Mouse (Mus musculus): ENCODE measurements around the gene Rmdn2. TPM values are rescaled to one million over a fixed set of nuclear protein-coding genes. Genes with fewer than 3 reads are reported as not detected.

Rmdn2 gene
- polyA plus RNA-seq, 1 experiment from 2014 or later: 4.7 TPM

DNA sequence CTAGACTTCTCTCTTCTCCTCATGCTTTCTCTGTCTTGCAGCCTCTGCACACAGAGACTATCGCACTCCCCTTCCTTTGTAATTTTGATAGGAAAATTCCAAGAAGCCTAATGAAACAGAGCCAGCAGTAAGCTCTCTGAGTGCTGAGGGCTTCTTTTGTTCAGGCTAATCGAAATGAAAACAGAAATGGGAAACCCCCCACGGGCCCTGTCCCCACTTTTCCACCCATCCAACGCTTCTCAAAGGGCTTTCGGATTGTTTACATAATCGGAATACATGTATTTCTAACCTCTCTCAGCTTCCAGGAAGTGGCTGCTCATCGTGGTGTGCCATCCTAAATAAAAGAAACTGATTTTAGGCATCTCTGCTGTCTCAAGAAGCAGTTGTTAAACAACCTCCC is 96.5 kb downstream of the Rmdn2 start:
- DNase-seq (no peak), ATAC-seq (ENCODE audit: low read depth) (no peak)

DNA sequence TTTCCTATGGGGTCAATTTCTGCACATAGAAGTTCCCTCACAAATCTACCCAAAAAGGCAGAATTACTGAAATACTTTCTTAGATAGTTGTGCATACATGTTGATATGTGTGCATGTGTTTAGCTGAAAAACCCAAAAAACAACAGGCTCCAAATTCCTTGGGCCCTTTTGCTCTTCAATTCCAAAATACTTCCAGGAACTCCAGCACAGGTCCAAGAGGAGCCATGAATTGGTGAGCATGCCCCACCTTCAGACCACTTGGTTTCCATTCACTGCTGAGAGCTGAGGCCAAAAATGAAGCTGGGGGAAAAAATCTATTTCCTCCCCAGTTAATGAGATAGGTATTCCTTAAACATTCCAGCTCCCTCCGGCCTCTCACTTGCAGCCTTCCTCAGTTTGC is 98.1 kb downstream of the Rmdn2 start:
- Histone ChIP-seq H3K9me3 (replicated peaks) (no peaks in the 10 kb centered on the region), H3K27me3 (peaks cover 50% of the 10 kb centered on the region), H3K36me3 (no peaks in the 10 kb centered on the region), H3K4me1 (replicated peaks) (peaks cover 16% of the 10 kb centered on the region), H3K4me3 (replicated peaks) (no peak overlapping the region), H3K27ac (no peak overlapping the region), H3K4me2 (no peak overlapping the region), H3K9ac (no peak overlapping the region)
- ATAC-seq (ENCODE audit: low read depth): no peak
- 31% methylated on average over 1 of the region's 1 CpGs for WGBS (ENCODE audit: insufficient replicate concordance)
- no peak for DNase-seq

More for the DNA sequence above, 96.5 kb downstream of the Rmdn2 start:
- H3K9ac ChIP-seq: no peak overlapping the region
- H3K4me2 ChIP-seq: no peak overlapping the region
- H3K9me3 ChIP-seq (replicated peaks): no peaks in the 10 kb centered on the region
- no peaks in the 10 kb centered on the region for H3K36me3 ChIP-seq
- H3K4me3 ChIP-seq (replicated peaks): no peak overlapping the region
- peaks cover 35% of the 10 kb centered on the region for H3K27me3 ChIP-seq
- peaks cover 1% of the 10 kb centered on the region; the same call in 1 of the 2 replicates for H3K4me1 ChIP-seq (replicated peaks)
- no peak overlapping the region for H3K27ac ChIP-seq
- WGBS (ENCODE audit: insufficient replicate concordance): 35% methylated on average over 7 of the region's 7 CpGs

- no peak overlapping the region for H3K4me3 ChIP-seq (replicated peaks)
- no peaks in the 10 kb centered on the region for H3K36me3 ChIP-seq
- no peak overlapping the region for H3K4me2 ChIP-seq
- peaks cover 20% of the 10 kb centered on the region for H3K4me1 ChIP-seq (replicated peaks)
- no peak overlapping the region for H3K9ac ChIP-seq
- H3K27me3 ChIP-seq: peaks cover 56% of the 10 kb centered on the region
- WGBS (ENCODE audit: insufficient replicate concordance): 17% methylated on average over 15 of the region's 15 CpGs
- H3K27ac ChIP-seq: no peak overlapping the region
- no peak for ATAC-seq (ENCODE audit: low read depth)
- DNase-seq: no peak
- H3K9me3 ChIP-seq (replicated peaks): no peaks in the 10 kb centered on the region
These were observed 98.7 kb downstream of the Rmdn2 start for GRCm38 (mm10) chr17:79710246-79710842.

- peaks cover 72% of the 10 kb centered on the region for H3K27me3 ChIP-seq
These were observed 100.3 kb downstream of the Rmdn2 start for GRCm38 (mm10) chr17:79711944-79712343.

DNA sequence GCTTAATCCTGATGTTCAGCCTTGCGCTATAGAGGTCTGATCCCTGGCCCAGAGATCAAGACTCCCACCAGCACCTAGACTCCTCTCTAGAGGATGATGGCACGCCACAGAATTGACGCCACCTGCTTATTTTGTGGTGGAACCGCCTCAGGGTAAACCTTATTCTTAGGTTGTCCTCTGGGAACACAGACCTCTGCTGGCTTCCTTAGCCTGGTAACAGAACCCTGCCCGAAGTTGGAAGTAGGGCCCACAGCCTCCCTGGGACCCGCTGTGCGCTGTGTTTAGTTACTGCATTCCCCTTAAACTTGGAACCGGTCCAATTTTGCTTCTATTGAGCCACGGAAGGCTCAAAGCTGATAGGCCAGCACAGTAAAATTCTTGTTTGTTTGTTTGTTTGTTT is 100.9 kb downstream of the Rmdn2 start:
- Histone ChIP-seq H3K36me3 (no peaks in the 10 kb centered on the region), H3K9ac (no peak overlapping the region), H3K4me3 (replicated peaks) (no peak overlapping the region), H3K27me3 (peaks cover 78% of the 10 kb centered on the region), H3K9me3 (replicated peaks) (no peaks in the 10 kb centered on the region), H3K4me2 (no peak overlapping the region), H3K4me1 (replicated peaks) (peaks cover 23% of the 10 kb centered on the region), H3K27ac (no peak overlapping the region)
- DNase-seq (no peak), ATAC-seq (ENCODE audit: low read depth) (no peak)
- WGBS (ENCODE audit: insufficient replicate concordance): 8% methylated on average over 9 of the region's 9 CpGs

More at GRCm38 (mm10) chr17:79711944-79712343, 100.3 kb downstream of the Rmdn2 start:
- no peaks in the 10 kb centered on the region for H3K36me3 ChIP-seq
- no peak for DNase-seq
- no peak overlapping the region for H3K27ac ChIP-seq
- no peak for ATAC-seq (ENCODE audit: low read depth)
- H3K4me2 ChIP-seq: no peak overlapping the region
- H3K4me3 ChIP-seq (replicated peaks): no peak overlapping the region
- 17% methylated on average over 6 of the region's 6 CpGs for WGBS (ENCODE audit: insufficient replicate concordance)
- H3K9ac ChIP-seq: no peak overlapping the region
- H3K4me1 ChIP-seq (replicated peaks): peaks cover 23% of the 10 kb centered on the region
- no peaks in the 10 kb centered on the region for H3K9me3 ChIP-seq (replicated peaks)

DNA sequence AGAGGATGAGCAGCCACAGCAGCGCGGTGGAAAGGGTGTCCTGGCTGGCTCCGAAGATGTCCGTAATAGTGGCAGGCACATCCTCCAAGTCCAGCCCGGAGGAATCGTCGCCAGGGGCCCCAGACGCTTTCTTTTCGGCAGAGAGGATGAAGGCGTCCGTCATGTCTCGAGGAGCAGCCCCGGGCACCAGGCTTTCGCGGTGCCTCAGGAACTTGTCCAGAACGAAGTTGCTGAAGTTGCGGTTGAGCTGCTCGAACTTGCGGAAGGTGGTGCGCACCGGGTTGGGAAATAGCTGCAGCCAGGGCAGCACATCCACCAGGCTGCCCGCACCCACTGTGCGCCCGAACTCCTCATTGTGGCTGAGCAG is 101.6 kb downstream of the Rmdn2 start:
- 1% methylated on average over 24 of the region's 24 CpGs for WGBS (ENCODE audit: insufficient replicate concordance)
- Histone ChIP-seq H3K4me3 (replicated peaks) (peak overlapping the region; percentile 46), H3K27me3 (peaks cover 84% of the 10 kb centered on the region), H3K36me3 (no peaks in the 10 kb centered on the region), H3K9ac (no peak overlapping the region), H3K4me2 (peak overlapping the region; percentile 64), H3K9me3 (replicated peaks) (no peaks in the 10 kb centered on the region), H3K27ac (no peak overlapping the region), H3K4me1 (replicated peaks) (peaks cover 23% of the 10 kb centered on the region)
- ATAC-seq (ENCODE audit: low read depth) (no peak), DNase-seq (no peak)

DNA sequence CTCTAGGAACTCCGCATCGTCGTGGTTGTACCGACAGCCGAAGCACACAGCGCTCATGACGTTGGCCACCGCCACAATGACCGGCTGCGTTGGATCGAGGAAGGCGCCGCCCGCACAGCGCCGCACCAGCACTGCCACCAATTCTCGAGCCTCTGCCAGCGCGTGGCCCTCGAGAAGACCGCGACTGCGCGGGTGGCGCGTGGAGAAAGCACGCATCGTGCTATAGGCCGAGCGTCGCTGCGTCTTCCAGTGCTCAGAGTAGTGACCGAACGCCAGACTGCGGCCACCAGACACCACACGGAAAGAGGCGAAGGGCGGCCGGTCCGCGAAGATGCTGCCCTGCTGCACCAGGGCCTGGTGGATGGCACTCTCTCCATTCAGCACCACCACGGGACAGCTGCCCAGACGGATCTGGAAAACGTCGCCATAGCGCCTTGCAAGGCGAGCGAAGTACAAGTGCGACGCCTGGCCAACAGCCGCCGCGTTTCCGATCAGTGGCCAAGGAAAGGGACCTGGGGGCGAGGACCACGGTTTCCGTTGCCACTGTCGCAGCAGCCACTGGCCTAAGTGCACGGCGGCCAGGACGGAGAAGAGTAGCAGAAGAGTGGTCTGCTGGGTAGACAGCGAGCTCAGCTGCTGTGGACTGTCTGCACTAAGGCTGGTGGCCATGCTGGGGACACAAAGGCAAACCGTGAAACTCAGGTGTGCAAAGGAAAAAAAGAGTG is 102.1 kb downstream of the Rmdn2 start:
- Histone ChIP-seq H3K27me3 (peaks cover 89% of the 10 kb centered on the region), H3K4me3 (replicated peaks) (peak overlapping the region; percentile 46), H3K36me3 (no peaks in the 10 kb centered on the region), H3K4me2 (peak overlapping the region; percentile 64), H3K9ac (no peak overlapping the region), H3K9me3 (replicated peaks) (no peaks in the 10 kb centered on the region), H3K27ac (no peak overlapping the region), H3K4me1 (replicated peaks) (peaks cover 23% of the 10 kb centered on the region)
- no peak for DNase-seq
- WGBS (ENCODE audit: insufficient replicate concordance): 1% methylated on average over 63 of the region's 63 CpGs
- ATAC-seq (ENCODE audit: low read depth): no peak

GRCm38 (mm10) chr17:79714368-79714895 is 102.8 kb downstream of the Rmdn2 start:
- DNase-seq (no peak), ATAC-seq (ENCODE audit: low read depth) (no peak)
- Histone ChIP-seq H3K9ac (no peak overlapping the region), H3K4me1 (replicated peaks) (peaks cover 23% of the 10 kb centered on the region), H3K9me3 (replicated peaks) (no peaks in the 10 kb centered on the region), H3K36me3 (no peaks in the 10 kb centered on the region), H3K4me2 (peak overlapping the region; percentile 64), H3K27ac (no peak overlapping the region), H3K27me3 (peaks cover 94% of the 10 kb centered on the region), H3K4me3 (replicated peaks) (peak overlapping the region; percentile 46)
- WGBS (ENCODE audit: insufficient replicate concordance): 2% methylated on average over 16 of the region's 16 CpGs

GRCm38 (mm10) chr17:79714931-79715637 is 103.4 kb downstream of the Rmdn2 start, which contains the start of gene Cyp1b1:
Gene Cyp1b1 (minus strand): TSS chr17:79715061.
- H3K4me1 ChIP-seq (replicated peaks): peaks cover 23% of the 10 kb centered on the region
- no peak within 1 kb of the TSS for H3K9ac ChIP-seq
- ATAC-seq (ENCODE audit: low read depth) (no peak), DNase-seq (no peak)
- WGBS (ENCODE audit: insufficient replicate concordance): 3% methylated on average over 31 of the region's 31 CpGs
- peak within 1 kb of the TSS; percentile 64 for H3K4me2 ChIP-seq
- H3K27ac ChIP-seq: no peak within 1 kb of the TSS
- no peaks in the 10 kb centered on the region for H3K9me3 ChIP-seq (replicated peaks)
- H3K4me3 ChIP-seq (replicated peaks): peak within 1 kb of the TSS; percentile 46
- no peaks in the 10 kb centered on the region for H3K36me3 ChIP-seq
- peaks cover 88% of the 10 kb centered on the region for H3K27me3 ChIP-seq

GRCm38 (mm10) chr17:79715649-79716143 is 104.0 kb downstream of the Rmdn2 start:
- H3K4me1 ChIP-seq (replicated peaks): peaks cover 23% of the 10 kb centered on the region
- no peaks in the 10 kb centered on the region for H3K9me3 ChIP-seq (replicated peaks)
- H3K4me2 ChIP-seq: peak overlapping the region; percentile 64
- under 1% methylated on average over 42 of the region's 42 CpGs for WGBS (ENCODE audit: insufficient replicate concordance)
- peaks cover 86% of the 10 kb centered on the region for H3K27me3 ChIP-seq
- peak; percentile 63; the same call in 1 of the 2 replicates for ATAC-seq (ENCODE audit: low read depth)
- no peak overlapping the region for H3K9ac ChIP-seq
- H3K27ac ChIP-seq: no peak overlapping the region
- H3K4me3 ChIP-seq (replicated peaks): peak overlapping the region; percentile 46
- DNase-seq: peak; percentile 16
- no peaks in the 10 kb centered on the region for H3K36me3 ChIP-seq

- no peak overlapping the region for H3K4me2 ChIP-seq
- H3K9ac ChIP-seq: no peak overlapping the region
- no peak for ATAC-seq (ENCODE audit: low read depth)
- H3K27ac ChIP-seq: no peak overlapping the region
- peaks cover 3% of the 10 kb centered on the region; the same call in 1 of the 2 replicates for H3K4me1 ChIP-seq (replicated peaks)
- no peaks in the 10 kb centered on the region for H3K36me3 ChIP-seq
- H3K9me3 ChIP-seq (replicated peaks): no peaks in the 10 kb centered on the region
- no peak for DNase-seq
- H3K27me3 ChIP-seq: peaks cover 40% of the 10 kb centered on the region
- H3K4me3 ChIP-seq (replicated peaks): no peak overlapping the region
- WGBS (ENCODE audit: insufficient replicate concordance): 70% methylated on average over 7 of the region's 7 CpGs
These were observed 109.0 kb downstream of the Rmdn2 start for GRCm38 (mm10) chr17:79720681-79721080.

All from liver, embryonic 13.5 days (tissue).